Mouse (Mus musculus) myocyte (in vitro differentiated cells): ENCODE results near the gene Trim21.

Experiments used
- CEBPB ChIP-seq: IDR thresholded peaks from 2 replicates; pipeline ENCODE4 v1.6.1; 2011; ENCODE audit warnings: mild to moderate bottlenecking, moderate library complexity; ENCODE audit not compliant: poor library complexity, insufficient read depth, severe bottlenecking
- E2F4 ChIP-seq: IDR thresholded peaks from one replicate; pipeline ENCODE4 v1.6.1; 2011; ENCODE audit warnings: mild to moderate bottlenecking, control low read depth, moderate library complexity; ENCODE audit not compliant: insufficient read depth
- MYOG ChIP-seq, 3 experiments: IDR thresholded peaks; one replicate each; pipeline ENCODE4 v1.6.1; 2011; ENCODE audit warnings: control low read depth in 2 of 3, low read depth in 2 of 3, mild to moderate bottlenecking in 2 of 3; ENCODE audit not compliant: insufficient read length in 2 of 3, control insufficient read depth in 1 of 3, insufficient read depth in 1 of 3
- POLR2A ChIP-seq: IDR thresholded peaks from one replicate; pipeline ENCODE4 v1.6.1; 2011; ENCODE audit warnings: low read depth, mild to moderate bottlenecking, control low read depth, moderate library complexity; ENCODE audit not compliant: insufficient read length
- POLR2AphosphoS2 ChIP-seq: IDR thresholded peaks from one replicate; pipeline ENCODE4 v1.6.1; 2011; ENCODE audit warnings: low read depth, control low read depth; ENCODE audit not compliant: insufficient read length
- TCF12 ChIP-seq: IDR thresholded peaks from one replicate; pipeline ENCODE4 v1.6.1; 2011; ENCODE audit warnings: mild to moderate bottlenecking, control low read depth; ENCODE audit not compliant: poor library complexity, insufficient read depth, severe bottlenecking
- USF1 ChIP-seq: IDR thresholded peaks from one replicate; pipeline ENCODE4 v1.6.1; 2011; ENCODE audit warnings: low read depth, mild to moderate bottlenecking, control low read depth, moderate library complexity

DNA sequence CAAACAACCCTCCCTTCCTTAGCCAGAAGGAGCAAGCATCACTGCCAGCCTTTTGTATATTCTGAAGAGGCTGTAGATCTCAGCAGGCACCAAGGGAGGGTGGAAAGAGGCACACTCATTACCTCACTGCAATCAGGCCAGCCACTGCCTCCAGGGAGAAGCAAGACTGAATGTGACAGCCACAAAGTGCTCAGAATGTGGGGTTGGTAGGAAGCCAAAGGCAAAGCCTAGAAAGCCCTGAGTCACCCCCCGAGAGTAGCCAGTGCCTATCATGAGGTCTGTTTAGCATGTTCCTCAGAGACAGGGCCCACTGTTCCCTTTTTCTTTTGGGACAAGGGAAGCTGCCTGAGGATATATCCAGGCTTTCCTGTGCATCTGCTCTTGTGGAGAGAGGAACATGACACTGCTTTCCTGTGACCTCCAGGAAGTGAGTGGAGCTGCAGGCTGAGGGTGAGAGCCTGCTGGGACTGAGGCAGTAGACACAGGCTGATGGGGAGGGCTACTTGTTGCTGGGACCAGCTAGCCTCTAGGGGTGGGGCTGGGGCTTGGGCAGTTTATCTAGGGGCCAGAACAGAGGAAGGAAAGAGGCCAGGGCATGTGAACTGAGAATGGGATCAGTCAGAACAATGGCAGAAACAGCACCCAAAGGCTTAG is 32.2 kb upstream of the Trim21 start, which contains the start of gene Olfr552:
- TF ChIP-seq TCF12 (no peak), E2F4 (no peak), POLR2A (no peak), USF1 (no peak), POLR2AphosphoS2 (no peak), MYOG (IDR thresholded peaks at IDR 0.05; ENCODE audit: control insufficient read depth in 1 of 3, insufficient read depth in 1 of 3, insufficient read length in 2 of 3, low read depth in 2 of 3) (no peak), CEBPB (no peak)
